Mouse (Mus musculus) embryo, embryonic 10.5 days (tissue): ENCODE measurements at regions not wholly inside any gene's neighbourhood (a gene's known extent, or its start where the extent isn't known, plus 50 kb on each side); places are given as distances from the start of the nearest gene placed in this dataset.
A peak's percentile ranks its signal among the peaks of the same experiment; 100 is the strongest.

Experiments
- DNase-seq: peaks from one replicate; pipeline ENCODE4 v3.0.0-alpha.2; 2015; ENCODE audit warnings: low spot score

- DNase-seq, result peak; percentile 64
Observed at GRCm38 (mm10) chr7:70117930-70118922, 248.3 kb downstream of the Nr2f2 start.

DNA sequence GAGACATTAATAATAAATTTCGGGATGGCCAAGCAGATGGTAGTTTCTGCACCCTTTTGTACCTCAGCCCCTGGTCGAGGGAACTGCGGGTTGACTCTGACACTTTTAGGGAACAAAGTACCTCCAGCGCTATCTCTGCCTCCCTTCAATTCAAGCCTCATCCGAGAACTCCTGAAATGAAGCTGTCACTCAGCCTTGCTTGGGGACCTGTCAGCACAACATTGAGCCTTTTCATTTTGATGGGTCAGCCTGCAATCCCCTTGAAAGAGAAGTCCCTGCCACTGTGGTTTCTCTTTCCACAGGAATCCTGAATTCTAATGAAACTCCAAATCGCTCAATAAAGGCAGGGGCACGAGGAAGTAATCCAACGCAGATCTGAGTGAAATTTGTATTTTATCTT lies 257.5 kb downstream of the Nr2f2 start:
- no peak for DNase-seq

- DNase-seq, result peak; percentile 45
Observed at GRCm38 (mm10) chr7:70105024-70105423, 261.5 kb downstream of the Nr2f2 start.

- DNase-seq, result peak; percentile 69
Observed at GRCm38 (mm10) chr7:70104486-70104885, 262.0 kb downstream of the Nr2f2 start.

DNA sequence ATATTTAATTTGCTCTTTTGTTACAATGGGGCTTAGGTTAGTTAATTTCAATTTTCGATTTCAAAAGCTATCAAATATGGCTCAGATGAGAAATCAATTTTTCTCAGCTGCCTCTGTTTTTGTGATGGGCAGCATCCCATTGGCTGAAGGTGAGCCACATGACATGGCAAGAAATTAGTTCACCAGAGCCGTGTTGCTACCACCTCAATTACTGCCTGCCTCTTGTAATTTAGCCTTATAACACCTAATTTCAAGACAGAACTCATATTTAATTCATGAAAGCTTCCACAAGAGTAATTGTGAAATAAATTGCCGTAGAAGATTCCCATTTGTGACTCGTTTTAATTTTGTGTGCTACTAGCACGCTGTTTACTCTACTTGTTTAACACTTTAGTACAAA lies 262.9 kb downstream of the Nr2f2 start:
- DNase-seq, result no peak

DNA sequence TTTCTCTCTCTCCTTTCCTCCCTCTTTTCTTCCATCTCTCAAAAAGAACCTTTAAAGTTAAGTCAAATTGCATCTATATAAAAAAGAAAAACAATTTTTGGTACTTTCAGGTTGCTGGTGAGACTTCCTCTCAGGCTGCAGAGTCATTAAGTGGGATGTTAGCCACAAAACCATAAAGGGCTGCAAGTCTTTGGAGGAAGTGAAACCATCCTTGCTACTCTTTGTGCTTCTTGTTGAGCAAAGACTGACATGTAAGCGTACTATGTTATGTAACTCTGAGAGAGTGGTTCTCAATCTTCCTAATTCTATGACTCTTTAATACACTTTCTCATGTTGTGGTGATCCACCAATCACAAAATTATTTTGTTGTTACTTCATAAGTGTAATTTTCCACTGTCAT lies 267.5 kb downstream of the Nr2f2 start:
- DNase-seq, result no peak

- DNase-seq, result no peak
Observed at GRCm38 (mm10) chr7:70093916-70094784, 272.4 kb downstream of the Nr2f2 start.

- no peak for DNase-seq
Observed at GRCm38 (mm10) chr7:70092089-70092488, 274.4 kb downstream of the Nr2f2 start.

GRCm38 (mm10) chr7:70089121-70089520 lies 277.4 kb downstream of the Nr2f2 start:
- DNase-seq, result peak; percentile 44

GRCm38 (mm10) chr7:70069662-70070061 lies 296.9 kb downstream of the Nr2f2 start:
- no peak for DNase-seq

DNA sequence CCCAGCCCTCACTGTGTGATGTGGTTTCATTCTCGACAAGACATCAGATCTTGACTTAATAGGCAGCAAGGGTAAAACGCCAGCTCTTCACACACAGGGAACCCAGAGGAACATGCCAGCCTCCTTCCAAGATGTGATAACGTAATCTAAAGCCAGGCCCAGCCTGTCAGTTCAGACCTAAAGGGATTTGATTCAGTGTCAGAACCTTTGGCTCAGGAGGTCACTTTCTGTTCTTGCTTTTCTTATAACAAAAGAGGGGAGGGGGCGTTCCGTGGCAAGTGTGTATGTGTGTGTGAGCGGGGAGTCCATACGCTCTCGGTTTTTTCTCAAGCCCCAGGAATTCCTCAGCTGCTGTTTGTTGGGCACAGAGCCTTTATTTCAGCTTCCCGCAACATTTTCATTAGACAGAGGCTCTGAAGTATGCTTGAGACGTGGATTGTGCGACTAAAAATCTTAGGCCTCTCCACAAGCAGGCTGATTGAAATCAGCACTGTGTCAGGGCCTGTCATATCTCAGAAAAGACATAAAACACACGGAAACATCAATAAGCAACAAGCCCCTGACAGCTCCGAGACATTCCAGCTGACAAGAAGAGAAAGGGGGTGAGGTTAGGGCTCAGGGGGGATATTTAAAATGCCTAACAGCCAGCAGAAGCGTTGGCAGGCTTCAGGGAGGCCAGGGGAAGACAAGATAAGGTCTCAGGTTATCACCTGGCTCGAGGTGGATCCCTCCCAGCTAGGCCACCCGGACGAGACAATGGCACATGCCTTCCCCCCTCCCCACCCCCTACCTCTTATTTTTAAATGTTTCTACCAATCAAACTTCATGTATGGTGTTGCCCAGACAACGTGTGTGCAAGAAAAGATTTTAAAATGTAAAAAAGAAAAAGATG lies 298.5 kb downstream of the Nr2f2 start:
- DNase-seq, result peak; percentile 86

DNA sequence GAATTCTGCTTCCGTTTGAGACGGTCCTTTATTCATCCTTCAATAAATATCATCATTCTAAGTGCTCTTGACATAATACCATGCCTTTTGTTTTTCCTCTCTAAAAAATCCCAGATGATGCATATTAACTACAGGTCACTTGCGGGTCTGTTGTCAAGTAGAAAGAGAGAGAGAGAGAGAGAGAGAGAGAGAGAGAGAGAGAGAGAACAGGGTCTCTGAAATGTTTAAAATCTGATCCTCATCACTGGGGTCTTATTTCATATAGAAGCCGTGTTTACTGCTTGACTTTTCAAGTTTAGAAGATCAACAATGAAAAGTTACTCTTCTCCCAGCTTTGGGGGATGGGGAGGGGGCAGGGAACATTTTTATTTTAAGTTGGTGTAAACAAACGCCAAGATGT lies 299.5 kb downstream of the Nr2f2 start:
- no peak for DNase-seq

DNA sequence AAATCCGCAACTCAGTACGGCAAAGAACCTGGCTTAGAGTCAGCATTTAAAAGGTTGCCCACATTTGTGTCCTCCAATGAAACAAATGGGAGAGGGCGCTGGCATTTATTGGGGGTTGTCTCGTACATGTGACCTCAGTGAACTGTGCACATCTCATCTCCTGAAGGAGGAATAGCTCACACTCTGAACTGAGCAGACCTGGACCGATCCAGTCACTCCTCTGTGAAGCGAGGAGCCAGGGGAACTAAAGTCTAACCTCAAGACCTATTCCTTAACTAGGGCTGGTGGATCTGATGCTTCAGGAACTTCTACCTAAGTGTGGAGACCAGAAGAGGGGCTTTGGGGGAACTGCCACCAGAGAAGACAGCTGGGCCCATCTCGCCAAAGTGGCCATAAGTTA lies 300.1 kb downstream of the Nr2f2 start:
- no peak for DNase-seq

- no peak for DNase-seq
Observed at GRCm38 (mm10) chr7:70065471-70066130, 300.9 kb downstream of the Nr2f2 start.

DNA sequence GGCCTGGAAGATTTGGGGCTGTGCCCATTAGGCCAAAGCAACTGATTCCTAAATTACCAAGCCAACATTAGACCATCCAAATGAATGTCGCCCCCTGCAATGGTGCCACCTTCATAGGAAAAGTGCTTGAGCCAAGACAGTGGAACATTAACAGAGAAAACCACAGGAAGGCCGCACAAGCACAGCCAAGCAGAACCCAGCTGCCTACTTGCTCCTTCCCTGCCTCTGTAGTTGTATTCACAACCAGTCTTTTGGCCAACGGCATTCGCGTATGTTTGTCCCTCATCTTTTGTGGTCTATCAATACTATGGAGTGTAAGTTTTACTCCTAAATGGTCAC lies 319.2 kb downstream of the Nr2f2 start:
- no peak for DNase-seq

GRCm38 (mm10) chr7:70046691-70047414 lies 319.7 kb downstream of the Nr2f2 start:
- no peak for DNase-seq

GRCm38 (mm10) chr7:70037011-70037410 lies 329.5 kb downstream of the Nr2f2 start:
- no peak for DNase-seq

DNA sequence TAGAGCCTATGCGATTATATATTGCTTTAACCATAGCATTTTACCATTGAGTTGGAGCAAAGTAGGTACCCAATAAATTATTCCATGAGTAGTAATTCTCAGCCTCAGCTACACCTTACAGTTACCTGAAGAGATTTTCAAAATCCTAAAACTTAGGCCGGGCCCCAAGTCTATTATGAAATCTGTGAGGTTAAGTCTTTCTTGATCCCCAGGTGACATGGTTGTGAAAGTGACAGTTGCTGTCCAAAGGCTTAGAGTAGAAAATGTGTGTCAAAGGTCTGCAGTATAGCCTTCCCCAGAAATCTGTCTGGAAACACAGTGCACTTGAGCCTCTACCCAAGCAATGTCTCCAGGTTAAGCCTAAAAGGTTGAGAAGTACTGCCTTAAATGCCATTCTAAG lies 333.7 kb downstream of the Nr2f2 start:
- DNase-seq, result no peak

DNA sequence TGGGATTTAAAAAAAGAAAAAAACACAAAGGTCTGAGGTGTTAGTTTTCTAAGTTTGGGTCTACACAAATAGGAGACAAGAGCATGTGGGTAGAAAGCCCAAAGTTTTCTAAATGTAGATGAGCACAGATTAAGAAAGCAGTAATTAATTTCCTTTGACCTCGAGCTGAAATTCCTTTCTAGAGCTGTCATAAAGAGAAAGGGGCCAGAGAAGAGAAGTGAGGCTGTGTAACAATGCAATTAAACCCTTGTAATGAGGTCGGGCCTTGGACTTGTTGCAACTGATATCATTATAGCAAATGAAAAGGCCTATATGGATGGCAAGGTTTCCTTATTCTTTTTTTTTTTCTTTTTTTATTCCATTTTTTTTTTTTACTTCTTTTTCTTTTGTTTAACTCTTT lies 337.2 kb downstream of the Nr2f2 start:
- no peak for DNase-seq

GRCm38 (mm10) chr7:70025527-70025926 lies 341.0 kb downstream of the Nr2f2 start:
- no peak for DNase-seq

DNA sequence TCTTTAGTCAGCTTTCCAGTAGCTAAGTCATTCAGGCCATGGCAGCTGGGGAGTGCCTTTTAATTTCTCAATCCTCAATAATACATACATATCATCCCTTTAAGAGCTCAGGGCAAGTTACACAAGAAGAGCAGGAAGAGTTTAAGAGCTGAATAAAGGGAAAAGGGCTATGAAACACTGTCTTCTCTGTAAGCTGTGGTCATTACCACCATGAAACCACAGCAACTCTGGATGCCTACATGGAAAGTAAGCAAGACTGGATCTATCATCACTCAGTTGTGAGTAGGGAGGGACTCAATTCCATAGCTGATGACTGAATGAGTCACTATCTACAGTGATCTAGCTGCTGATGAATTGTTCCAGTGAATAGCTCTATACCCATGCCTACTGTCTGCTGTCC lies 349.9 kb downstream of the Nr2f2 start:
- DNase-seq, result no peak
